Mouse (Mus musculus): Measurements from ENCODE around the gene Chrm4. TPM values are rescaled to one million over a fixed set of nuclear protein-coding genes. Genes with fewer than 3 reads are reported as not detected.

Gene Chrm4
- polyA plus RNA-seq, 1 experiment from 2014 or later: 0.26 TPM

- peak; percentile 48 for ATAC-seq
- 2% methylated on average over 31 of the region's 31 CpGs for WGBS
- Histone ChIP-seq H3K4me3 (ENCODE audit: low read depth, low read length) (peak overlapping the region; percentile 52), H3K9ac (ENCODE audit: low read depth, low read length) (no peak overlapping the region), H3K27ac (ENCODE audit: low read depth, low read length) (no peak overlapping the region), H3K27me3 (replicated peaks; ENCODE audit: control insufficient read depth, insufficient read depth, low read length) (peaks cover 39% of the 10 kb centered on the region), H3K36me3 (ENCODE audit: control insufficient read depth, insufficient read depth) (peaks cover 29% of the 10 kb centered on the region), H3K9me3 (ENCODE audit: control insufficient read depth) (no peaks in the 10 kb centered on the region), H3K4me2 (replicated peaks; ENCODE audit: low read depth) (peak overlapping the region; percentile 90), H3K4me1 (replicated peaks; ENCODE audit: control insufficient read depth, insufficient read depth, low read length) (peaks cover 9% of the 10 kb centered on the region; the same call in 1 of the 2 replicates)
- TF ChIP-seq CTCF (IDR thresholded peaks at IDR 0.05; ENCODE audit: low read depth): no peak
These were observed 5.8 kb upstream of the Chrm4 start for GRCm38 (mm10) chr2:91921181-91921789.

GRCm38 (mm10) chr2:91921790-91922570 is 5.1 kb upstream of the Chrm4 start:
- Histone ChIP-seq H3K4me1 (replicated peaks; ENCODE audit: control insufficient read depth, insufficient read depth, low read length) (peaks cover 9% of the 10 kb centered on the region; the same call in 1 of the 2 replicates), H3K9ac (ENCODE audit: low read depth, low read length) (no peak overlapping the region), H3K27ac (ENCODE audit: low read depth, low read length) (no peak overlapping the region), H3K4me3 (ENCODE audit: low read depth, low read length) (peak overlapping the region; percentile 52), H3K27me3 (replicated peaks; ENCODE audit: control insufficient read depth, insufficient read depth, low read length) (peaks cover 39% of the 10 kb centered on the region), H3K4me2 (replicated peaks; ENCODE audit: low read depth) (peak overlapping the region; percentile 90), H3K9me3 (ENCODE audit: control insufficient read depth) (no peaks in the 10 kb centered on the region), H3K36me3 (ENCODE audit: control insufficient read depth, insufficient read depth) (peaks cover 22% of the 10 kb centered on the region)
- WGBS: under 1% methylated on average over 64 of the region's 64 CpGs
- TF ChIP-seq CTCF (IDR thresholded peaks at IDR 0.05; ENCODE audit: low read depth): peak; percentile 65
- peak; percentile 18 for ATAC-seq

- no peak overlapping the region for H3K9ac ChIP-seq (ENCODE audit: low read depth, low read length)
- 2% methylated on average over 36 of the region's 37 CpGs for WGBS
- no peak for TF ChIP-seq CTCF (IDR thresholded peaks at IDR 0.05; ENCODE audit: low read depth)
- peaks cover 39% of the 10 kb centered on the region for H3K27me3 ChIP-seq (replicated peaks; ENCODE audit: control insufficient read depth, insufficient read depth, low read length)
- ATAC-seq: no peak
- peak overlapping the region; percentile 52 for H3K4me3 ChIP-seq (ENCODE audit: low read depth, low read length)
- peak overlapping the region; percentile 90 for H3K4me2 ChIP-seq (replicated peaks; ENCODE audit: low read depth)
- peaks cover 13% of the 10 kb centered on the region for H3K36me3 ChIP-seq (ENCODE audit: control insufficient read depth, insufficient read depth)
- H3K9me3 ChIP-seq (ENCODE audit: control insufficient read depth): no peaks in the 10 kb centered on the region
- no peak overlapping the region for H3K27ac ChIP-seq (ENCODE audit: low read depth, low read length)
- peaks cover 12% of the 10 kb centered on the region for H3K4me1 ChIP-seq (replicated peaks; ENCODE audit: control insufficient read depth, insufficient read depth, low read length)
These were observed 4.2 kb upstream of the Chrm4 start for GRCm38 (mm10) chr2:91922586-91923414.

- Histone ChIP-seq H3K9me3 (ENCODE audit: control insufficient read depth) (no peaks in the 10 kb centered on the region), H3K4me3 (ENCODE audit: low read depth, low read length) (peak overlapping the region; percentile 52), H3K4me1 (replicated peaks; ENCODE audit: control insufficient read depth, insufficient read depth, low read length) (peaks cover 15% of the 10 kb centered on the region), H3K36me3 (ENCODE audit: control insufficient read depth, insufficient read depth) (peaks cover 5% of the 10 kb centered on the region; the same call in 1 of the 2 replicates), H3K27ac (ENCODE audit: low read depth, low read length) (no peak overlapping the region), H3K4me2 (replicated peaks; ENCODE audit: low read depth) (peak overlapping the region; percentile 90), H3K27me3 (replicated peaks; ENCODE audit: control insufficient read depth, insufficient read depth, low read length) (peaks cover 39% of the 10 kb centered on the region), H3K9ac (ENCODE audit: low read depth, low read length) (no peak overlapping the region)
- ATAC-seq: no peak
- 5% methylated on average over 54 of the region's 54 CpGs for WGBS
- TF ChIP-seq CTCF (IDR thresholded peaks at IDR 0.05; ENCODE audit: low read depth): peak; percentile 86
These were observed 3.4 kb upstream of the Chrm4 start for GRCm38 (mm10) chr2:91923415-91924337.

GRCm38 (mm10) chr2:91924726-91925125 is 2.3 kb upstream of the Chrm4 start:
- H3K4me1 ChIP-seq (replicated peaks; ENCODE audit: control insufficient read depth, insufficient read depth, low read length): peaks cover 15% of the 10 kb centered on the region
- H3K9ac ChIP-seq (ENCODE audit: low read depth, low read length): no peak overlapping the region
- no peak for ATAC-seq
- no peak overlapping the region for H3K27ac ChIP-seq (ENCODE audit: low read depth, low read length)
- H3K27me3 ChIP-seq (replicated peaks; ENCODE audit: control insufficient read depth, insufficient read depth, low read length): peaks cover 39% of the 10 kb centered on the region
- H3K9me3 ChIP-seq (ENCODE audit: control insufficient read depth): no peaks in the 10 kb centered on the region
- TF ChIP-seq CTCF (IDR thresholded peaks at IDR 0.05; ENCODE audit: low read depth): no peak
- 0 out of 2 replicates have a peak, but pooled peaks cover 3% of the 10 kb centered on the region for H3K36me3 ChIP-seq (ENCODE audit: control insufficient read depth, insufficient read depth)
- no peak overlapping the region for H3K4me2 ChIP-seq (replicated peaks; ENCODE audit: low read depth)
- WGBS: 81% methylated on average over 1 of the region's 1 CpGs
- no peak overlapping the region for H3K4me3 ChIP-seq (ENCODE audit: low read depth, low read length)

All from intestine, postnatal 0 days (tissue).